Mouse (Mus musculus): ENCODE data around the gene Borcs8.

The Borcs8 gene

DNA sequence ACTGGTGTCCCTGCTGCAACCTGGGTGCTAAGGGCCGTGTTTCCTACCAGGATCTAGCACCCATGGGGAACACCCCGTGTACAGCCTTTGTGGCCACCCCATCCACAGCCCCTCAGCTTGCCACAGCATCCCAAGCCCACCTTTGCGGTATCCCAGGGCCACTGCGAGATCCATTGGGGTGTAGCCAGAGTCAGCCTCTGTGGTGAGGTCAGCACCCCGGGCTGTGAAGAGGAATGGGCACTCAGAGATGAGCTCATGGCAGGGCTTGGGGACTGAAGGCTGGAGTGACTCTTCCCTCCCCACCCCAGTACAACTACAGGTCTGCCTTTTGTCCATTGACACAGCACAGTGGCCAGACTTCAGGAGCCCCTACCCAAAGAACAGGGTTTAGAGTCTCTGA is 5.2 kb upstream of the Borcs8 start:
- no peak for DNase-seq (ENCODE audit: low spot score in 2 of 2)

DNA sequence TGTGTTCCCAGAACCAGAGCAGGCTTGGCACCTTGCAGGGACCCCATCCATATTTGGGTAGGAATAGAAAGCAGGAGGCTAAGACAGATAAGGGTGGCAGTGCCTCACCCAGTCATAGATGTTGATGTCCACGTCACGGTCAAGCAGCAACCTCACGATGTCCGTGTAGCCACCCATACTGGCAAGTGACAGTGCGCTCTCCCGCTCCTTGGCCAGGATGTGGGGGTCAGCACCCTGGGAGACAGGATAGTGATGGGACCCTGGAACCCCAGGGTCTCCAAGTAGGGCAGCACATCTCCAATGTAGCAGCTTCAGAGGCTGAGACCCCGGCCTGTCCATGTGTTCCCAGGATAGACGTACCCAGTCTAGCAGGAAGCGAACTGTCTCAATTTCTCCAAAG is 4.4 kb upstream of the Borcs8 start:
- DNase-seq (ENCODE audit: low spot score in 2 of 2) = no peak

DNA sequence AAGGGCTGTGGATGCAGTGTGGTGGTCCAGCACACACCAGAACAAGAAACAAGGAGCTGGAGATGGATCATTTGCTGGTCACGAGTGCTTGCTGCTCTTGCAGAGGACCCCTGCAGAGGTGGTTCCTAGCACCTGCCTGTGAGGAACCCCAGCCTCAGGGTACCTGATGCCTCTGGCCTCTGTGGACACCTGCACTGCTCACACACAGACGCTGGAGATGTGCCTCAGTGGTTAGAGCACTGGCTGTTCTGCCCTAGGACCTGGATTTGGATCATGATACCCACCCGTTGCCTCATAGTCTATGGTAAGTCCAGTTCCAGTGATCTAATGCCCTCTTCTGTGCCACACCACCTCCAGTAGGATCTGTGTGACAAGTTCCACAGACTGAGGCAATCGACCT is 2.7 kb upstream of the Borcs8 start:
- DNase-seq (ENCODE audit: low spot score in 2 of 2) = no peak

DNA sequence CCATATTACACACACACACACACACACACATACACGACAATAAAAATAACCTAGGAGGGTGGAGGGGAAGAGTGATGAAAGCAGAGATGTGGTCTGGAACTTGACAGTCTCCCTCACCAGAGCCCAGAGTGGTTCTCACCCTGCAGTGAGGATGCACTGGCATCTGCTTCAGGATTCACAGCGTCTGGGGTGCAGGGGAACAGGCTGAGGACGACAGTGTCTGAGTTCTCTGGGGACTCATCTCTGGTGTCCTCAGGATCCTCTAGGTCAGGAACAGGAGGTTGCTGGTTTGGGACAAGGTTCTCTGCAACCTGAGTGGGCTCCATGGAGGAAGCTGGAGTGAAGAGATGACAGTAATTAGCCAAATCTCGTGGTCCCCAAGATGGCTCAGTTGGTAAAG is 1.4 kb upstream of the Borcs8 start:
- DNase-seq (ENCODE audit: low spot score in 2 of 2) = no peak

DNA sequence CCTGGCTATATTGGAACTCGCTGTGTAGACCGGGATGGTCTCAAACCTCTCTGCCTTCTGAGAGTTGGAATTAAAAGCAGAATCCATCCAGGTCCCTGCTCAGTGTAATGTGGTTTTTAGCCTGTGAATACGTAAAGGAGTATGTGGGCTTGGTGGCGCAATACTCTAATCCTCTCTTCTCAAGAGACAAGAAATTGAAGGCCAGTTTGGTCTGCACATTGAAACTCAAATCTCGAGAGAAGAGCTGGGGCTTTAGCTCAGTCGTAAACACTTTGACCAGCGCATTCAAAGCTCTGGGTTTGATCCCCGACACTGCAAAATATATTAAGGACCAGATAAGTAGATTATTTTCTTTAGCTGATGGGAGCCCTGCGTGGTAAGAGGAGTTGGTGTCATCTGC is 682 bp downstream of the Borcs8 start:
- no peak for DNase-seq (ENCODE audit: low spot score in 2 of 2)

DNA sequence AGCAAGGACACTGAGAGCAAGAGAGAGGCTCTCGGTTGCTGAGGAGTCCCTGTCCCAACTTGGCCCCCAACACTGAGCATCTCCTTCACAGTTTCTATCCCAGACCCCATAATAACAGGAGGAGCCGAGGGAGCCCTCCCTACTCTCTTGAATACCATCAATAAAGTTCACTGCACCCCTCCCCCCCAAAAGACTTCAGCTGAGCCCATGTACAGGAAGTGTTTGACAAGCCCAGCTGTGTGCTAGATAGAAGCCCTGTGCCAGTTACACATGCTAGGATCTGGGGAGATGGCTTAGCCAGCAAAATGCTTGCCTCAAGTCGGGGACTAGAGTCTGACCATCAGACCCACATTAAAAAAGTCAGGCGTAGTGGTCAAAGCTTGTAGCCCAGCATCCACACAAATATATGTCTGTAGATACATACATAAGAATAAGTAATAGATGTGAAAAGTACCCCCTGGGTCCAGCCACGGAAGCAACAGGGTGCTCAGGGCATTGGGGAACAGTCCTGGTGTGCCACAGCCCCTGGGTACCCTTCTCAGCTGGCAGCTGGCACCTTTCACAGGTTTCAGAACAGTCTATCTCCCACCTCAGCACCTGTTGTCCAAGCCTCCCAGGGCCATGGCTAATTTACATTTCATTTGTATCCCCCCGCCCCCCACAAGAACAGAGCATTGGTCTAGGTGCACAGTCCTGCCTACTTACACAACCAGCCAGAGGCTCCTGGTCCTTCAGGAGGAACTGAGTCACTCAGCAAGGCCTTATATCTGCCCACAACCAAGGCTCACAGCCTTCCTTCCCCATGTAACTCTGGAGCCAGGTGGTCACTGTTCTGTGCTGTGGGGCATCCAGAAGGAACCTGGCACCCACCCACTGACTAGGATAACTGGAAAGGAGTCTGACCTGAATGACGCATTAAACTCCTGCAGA is 8.6 kb downstream of the Borcs8 start:
- DNase-seq (ENCODE audit: low spot score in 2 of 2) = no peak

DNA sequence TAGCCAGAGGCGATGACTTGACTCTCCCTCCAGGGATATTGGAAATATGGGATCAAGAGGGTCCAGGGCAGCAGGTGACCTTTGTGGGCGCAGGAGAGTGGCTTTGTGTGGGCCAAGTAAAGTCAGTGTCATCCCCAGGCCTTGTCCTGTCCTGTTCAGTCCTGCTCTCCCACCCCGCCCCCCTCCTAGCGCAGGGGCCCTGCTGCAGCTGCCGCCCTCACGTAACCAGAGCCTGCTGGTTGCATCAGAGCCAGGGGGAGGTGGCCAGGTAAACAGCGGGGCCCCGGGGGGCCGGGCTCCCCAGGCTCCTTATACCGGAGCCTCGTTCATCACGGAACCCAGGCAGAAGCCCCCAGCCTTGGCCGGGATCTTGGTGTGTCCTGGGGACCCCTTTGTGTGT is 10.9 kb downstream of the Borcs8 start:
- DNase-seq (ENCODE audit: low spot score in 2 of 2) = no peak

DNA sequence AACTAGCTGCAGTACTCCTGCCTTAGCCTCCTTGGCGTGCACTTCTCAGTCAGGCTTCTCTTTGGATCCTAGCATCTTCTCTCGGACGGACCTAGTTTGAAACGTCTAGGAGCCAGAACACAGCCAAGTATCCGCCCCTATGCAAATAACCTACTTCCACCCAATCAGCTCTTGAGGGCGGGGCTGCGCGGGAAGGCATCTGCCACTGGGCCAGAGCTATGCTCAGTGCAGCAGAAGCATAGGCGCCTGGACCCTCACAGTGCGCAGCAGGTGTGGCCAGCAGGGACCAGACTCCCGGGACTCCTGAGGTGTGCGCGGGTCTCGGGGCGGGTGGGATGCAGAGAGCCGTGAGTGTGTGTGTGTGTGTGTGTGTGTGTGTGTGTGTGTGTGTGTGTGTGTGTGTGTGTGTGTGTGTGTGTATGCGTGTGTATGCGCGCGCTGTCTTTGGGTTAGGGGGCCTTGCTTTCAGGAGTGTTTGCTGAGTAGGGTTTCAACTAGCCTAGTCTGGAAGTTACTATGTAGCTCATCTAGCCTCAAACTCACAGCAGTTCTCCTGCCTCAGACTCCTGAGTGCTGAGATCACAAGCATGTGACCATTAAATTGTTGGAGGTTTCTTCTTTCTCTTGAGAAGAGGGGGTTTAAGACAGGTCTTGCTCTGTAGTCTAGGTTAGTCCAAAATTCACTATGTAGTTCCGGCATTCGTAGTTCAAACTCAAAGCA is 13.4 kb downstream of the Borcs8 start:
- DNase-seq (ENCODE audit: low spot score in 2 of 2) = peak; percentile 30 to 42

DNA sequence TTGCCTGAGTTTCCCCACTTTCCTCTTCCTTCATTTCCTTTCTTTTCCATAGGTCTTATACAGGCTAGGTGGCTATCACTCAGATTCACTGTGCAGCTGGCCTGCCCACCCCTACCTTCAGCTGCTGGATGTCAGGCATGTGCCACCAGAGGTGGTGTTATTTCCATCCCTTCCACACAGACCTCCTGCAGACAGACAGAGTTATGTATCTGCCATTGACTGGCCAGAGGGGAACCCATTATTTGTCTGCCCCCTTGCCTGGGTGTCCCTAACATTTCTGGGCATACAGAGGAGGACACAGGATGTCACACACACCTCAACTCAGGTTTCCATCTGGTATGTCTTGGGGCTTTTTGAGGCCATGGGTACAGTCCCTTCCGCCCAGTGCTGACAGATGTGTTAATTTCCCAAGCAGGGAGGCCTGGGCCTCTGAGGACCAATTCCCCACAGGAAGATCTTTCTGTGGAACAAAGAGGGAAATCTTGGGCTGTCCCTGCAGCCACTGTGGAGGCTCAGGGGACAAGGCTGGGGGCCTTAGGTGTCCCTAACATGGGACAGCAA is 18.0 kb downstream of the Borcs8 start:
- no peak for DNase-seq (ENCODE audit: low spot score in 2 of 2)

DNA sequence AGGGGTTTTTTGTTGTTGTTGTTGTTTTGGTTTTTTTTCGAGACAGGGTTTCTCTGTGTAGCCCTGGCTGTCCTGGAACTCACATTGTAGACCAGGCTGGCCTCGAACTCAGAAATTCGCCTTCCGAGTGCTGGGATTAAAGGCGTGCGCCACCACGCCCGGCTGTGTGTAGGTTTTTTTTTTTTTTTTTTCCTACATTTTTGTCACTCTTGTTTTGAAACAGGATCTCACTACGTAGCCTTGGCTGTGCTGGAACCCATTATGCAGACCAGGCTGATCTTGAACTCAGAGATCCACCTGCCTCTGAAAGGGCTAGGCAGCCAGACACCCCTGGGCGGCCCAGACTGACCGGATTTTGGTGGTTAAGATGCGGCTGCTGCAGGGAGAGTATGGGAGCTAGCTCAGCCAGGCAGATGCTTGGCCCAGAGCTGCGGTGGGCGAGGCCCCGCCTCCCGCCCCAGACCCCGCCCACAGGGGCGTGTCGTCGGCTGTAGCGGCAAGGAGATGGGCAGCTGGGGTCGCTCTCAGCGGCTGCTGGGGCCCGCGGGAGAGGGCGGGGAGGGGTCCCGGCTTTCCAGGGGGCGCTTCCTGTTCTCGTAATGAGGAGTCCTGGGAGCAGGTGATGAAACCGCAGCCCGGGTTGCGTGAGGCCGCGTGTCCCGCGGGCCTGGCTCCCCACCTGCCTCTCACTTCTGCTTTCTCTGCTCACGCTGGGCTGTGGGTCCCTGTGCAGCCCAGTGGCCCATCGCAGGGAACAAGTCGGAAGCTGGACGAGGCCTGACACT is 19.0 kb downstream of the Borcs8 start:
- DNase-seq (ENCODE audit: low spot score in 2 of 2) = peak; percentile 52 to 63

DNA sequence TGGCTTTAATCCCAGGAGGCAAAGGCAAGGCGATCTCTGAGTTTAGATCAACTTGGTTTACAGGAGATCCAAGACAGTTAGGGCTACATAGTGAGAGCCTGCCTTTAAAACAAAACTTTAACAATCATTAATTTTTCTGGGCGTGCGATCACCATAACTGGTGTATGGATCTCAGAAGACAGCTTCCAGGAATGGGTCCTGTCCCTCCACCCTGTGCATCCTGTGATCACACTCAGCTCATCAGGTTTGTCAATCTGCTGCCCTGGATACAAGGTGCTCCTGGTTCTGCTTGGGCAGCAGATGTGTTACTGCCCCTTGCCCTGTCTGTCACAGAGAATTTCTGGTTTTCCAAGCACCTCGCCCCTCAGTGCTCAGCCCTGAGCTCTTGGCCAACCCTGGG is 19.9 kb downstream of the Borcs8 start:
- DNase-seq (ENCODE audit: low spot score in 2 of 2) = no peak

DNA sequence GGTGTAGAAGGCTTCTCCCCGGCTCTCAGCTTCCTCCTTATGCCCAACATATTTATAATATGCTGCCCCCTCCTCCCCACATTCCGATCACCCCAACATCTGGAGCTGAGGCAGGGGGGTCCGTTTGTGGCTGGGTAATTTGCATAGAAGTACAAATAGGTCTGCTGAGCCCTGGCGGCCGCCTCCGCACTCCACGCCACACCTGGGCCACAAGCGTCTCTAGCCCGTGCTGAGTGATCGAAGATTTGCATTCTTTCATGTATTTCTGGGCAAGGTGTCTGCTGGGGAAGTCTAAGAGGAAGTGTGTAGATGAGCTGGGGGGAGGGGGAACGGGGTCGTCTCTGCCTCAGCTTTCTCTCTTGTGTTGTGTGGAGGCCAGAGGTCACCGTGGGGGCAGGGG is 20.7 kb downstream of the Borcs8 start:
- DNase-seq (ENCODE audit: low spot score in 2 of 2) = no peak

DNA sequence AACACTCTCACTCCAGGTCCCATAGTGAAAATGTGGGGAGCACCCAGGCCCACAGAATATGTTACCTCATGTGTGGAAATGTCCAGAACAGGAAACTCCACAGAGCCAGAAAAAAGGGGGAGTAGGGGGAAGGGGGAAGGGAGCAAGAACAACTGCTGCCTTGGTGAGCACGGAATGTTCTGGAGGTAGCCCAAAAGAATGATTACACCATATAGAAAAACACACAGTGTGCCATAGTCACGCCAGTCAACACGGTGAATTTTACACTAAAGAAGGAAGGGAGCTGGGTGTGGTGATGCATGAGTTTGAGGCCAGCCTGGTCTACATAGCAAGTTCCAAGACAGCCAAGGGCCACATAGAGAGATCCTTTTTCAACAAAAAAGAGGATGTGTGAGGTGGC is 24.0 kb downstream of the Borcs8 start:
- no peak for DNase-seq (ENCODE audit: low spot score in 2 of 2)

DNA sequence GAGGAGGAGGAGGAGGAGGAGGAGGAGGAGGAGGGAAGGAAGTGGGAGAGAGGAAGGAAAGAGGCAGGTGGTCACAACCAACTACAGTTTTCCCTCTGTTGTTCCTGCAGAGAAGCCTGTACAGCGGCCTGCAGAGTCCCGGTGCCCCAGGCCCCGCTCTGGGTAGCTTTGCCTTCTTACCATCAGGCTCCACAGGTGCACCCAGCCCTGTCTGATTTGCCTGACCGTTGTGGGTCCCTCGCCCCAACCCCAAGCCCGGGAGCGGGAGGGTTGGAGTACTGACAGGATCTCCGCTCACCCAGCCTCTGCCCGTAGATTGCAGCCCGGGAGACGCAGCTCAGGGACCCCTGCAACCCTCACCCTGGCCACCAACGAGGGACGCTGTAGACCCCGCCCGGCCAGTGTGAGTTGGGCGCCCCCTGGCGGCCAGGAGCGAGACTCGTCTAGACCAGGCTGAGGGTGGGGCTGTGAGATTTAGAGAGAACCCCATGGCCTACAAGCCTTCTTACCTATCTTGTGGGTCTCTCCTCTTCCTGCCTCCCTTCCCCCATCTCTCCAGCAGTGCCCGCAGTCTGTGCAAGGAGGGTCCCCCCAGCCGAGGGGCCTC is 27.3 kb downstream of the Borcs8 start:
- DNase-seq (ENCODE audit: low spot score in 2 of 2) = peak; percentile 43 to 49

DNA sequence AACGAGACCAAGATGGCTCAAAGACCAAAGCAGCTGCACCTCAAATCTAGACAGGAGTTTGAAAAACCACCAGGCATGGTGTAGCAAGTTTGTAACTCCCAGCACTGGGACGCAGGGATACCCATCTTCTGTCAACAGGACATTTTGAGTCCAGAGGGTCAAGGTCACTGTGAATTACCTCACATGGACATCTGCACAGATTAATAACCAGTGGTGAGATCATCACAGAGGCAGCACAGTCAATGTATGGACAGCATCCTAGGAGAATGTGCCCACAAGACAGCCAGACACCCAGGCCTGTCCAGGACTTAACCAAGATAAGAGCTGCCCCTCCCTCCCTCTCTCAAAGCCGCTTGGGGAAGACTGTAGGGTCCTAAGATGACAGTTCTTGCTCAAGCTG is 30.8 kb downstream of the Borcs8 start:
- DNase-seq (ENCODE audit: low spot score in 2 of 2) = no peak

DNA sequence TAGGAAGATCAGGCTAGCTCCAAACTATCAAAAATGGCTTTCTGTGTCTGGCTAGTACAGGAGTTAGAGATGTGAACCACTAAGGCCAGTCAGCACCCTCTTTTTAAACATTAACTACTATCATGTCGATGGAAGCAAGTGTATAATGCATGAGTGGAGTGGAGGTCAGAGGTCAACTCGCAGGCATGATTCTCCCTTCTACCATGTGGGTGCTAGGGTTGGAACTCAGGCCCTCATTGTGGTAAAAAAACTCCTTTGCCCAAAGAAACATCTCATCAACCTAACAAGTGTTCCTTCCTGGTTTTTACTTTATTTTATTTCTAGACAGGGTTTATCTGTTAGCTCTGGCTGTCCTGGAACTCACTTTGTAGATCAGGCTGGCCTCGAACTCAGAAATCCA is 31.4 kb downstream of the Borcs8 start:
- DNase-seq (ENCODE audit: low spot score in 2 of 2) = no peak

DNA sequence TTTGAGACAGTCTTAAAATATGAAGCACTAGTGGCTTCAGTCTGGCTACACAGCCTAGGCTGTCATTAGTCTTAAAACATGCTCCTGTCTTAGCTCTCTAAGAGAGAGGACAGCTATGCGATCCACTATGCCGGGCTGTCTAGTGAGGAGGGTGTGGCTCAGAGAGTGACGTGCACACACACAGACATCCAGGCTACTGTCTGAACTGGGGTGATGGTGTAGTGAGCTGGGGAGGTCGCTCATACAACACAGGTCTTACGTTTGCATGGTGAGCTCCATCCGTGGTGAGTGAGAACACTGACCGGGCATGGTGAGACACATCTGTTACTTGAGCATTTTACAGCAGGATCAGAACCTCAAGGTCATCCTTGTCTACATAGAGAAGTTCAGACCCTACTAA is 31.9 kb downstream of the Borcs8 start:
- no peak for DNase-seq (ENCODE audit: low spot score in 2 of 2)

DNA sequence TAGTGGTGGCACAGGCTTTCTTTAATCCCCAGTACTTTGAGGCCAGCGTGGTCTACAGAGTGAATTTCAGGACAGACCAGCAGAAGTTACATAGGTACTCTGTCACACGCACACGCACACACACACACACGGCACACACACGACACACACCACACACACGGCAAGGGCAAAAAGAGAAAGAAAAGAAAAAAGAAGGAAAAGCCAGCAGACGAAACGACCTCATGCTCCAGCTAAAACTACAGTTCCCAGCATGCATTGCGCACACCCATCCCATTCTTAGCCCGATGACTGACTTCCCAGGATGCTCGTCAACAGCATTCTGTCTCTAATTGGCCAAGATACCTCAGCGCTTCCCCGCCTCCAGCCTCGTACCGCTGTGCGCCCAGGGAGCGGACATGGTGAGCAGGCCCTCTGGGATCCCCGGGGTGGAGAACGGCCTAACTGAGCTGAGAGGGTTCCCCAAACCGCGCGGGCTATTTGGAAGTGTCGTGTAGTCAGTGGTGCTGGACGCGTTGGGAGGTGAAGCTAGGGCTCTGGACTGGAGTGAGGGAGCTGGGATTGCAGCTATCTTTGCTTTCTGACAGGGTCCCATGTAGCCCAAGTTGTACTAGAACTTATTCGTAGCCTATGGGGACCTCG is 32.9 kb downstream of the Borcs8 start, which contains the start of gene Tmem161a:
TSS of gene Tmem161a (plus strand) at position 314 of the 639 bp plus-strand sequence.
- DNase-seq (ENCODE audit: low spot score in 2 of 2) = peak; percentile 88 to 95

DNA sequence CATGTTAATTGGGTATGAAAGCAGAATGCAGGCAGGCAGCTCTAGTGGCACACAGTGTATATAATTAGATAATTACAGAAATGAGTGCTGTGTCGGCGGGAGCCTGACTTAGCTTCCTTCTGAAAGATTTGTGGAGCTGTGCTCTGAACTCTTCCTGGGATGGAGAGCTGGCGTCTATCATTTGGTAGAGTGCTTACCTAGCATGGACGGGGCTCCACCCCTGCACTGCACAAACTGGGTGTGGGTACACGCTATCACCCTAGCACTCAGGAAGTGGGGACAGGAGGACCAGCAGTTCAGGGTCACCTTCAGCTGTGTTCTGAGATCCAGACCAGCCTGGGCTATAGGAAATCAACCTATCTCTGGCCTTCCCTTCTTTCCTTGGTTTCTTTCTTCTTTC is 34.0 kb downstream of the Borcs8 start:
- DNase-seq (ENCODE audit: low spot score in 2 of 2) = no peak

DNA sequence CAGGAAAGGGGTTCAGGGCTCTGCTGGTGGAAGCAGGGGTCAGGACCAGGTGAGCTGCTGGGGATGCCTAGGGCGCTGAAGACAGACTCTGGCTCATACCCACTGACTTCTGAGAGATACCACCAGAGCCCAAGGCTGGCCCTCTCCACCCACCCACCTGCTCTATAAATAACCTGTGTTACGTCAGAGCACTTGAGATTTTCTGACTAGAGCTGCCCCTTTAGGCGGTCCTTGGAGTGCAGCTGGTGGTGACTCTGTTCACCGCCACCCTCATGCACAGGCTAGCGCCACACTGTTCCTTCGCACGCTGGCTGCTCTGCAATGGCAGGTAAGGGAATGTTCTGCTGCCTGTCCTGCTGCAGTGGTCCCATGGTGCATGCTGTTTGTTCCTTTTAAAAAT is 34.8 kb downstream of the Borcs8 start:
- peak; percentile 13 to 15 for DNase-seq (ENCODE audit: low spot score in 2 of 2)

DNA sequence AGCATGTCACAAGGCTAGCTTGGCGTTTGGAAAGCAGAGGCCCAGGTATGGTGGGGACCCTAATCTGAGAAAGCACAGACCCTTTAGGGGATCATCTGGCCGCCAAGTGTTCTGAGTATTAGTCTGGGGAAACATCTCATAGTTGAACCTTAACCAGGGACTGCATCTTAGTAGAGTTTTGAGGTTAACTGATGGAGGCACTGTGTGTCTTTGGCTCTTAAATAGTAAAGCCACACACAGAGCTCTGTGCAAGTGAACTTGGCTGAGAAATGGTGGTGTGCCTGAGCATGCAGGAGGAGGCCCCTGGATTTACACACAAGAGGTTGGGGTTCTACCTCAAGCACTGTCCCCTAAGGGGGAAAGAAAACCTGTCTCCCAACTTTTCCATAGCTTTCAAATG is 38.9 kb downstream of the Borcs8 start:
- DNase-seq (ENCODE audit: low spot score in 2 of 2) = no peak
